Comparison of ENCODE assay signal across 8 mouse cellular contexts in genomic region chr11:94161267-94161646, GRCm38 (mm10). TPM values are rescaled to one million over a fixed set of nuclear protein-coding genes. Genes with fewer than 3 reads are reported as not detected.
DNase-seq lines count a peak whose midpoint lies in the region; ATAC-seq and TF ChIP-seq lines count a peak whose summit lies in the region.

No protein-coding gene starts in this region.

- WGBS in spleen, adult 2 months: 11% methylated on average over 9 of the region's 9 CpGs
- WGBS in heart, embryonic 12.5 days: 28% methylated on average over 9 of the region's 9 CpGs
- WGBS in kidney, embryonic 14.5 days: 42% methylated on average over 9 of the region's 9 CpGs
- WGBS in lung, adult 2 months: 16% methylated on average over 9 of the region's 9 CpGs
- 18% methylated on average over 9 of the region's 9 CpGs for WGBS in olfactory bulb, adult 2 months

- peak overlapping the region; percentile 57 for H3K4me2 ChIP-seq in heart, embryonic 12.5 days
- peak overlapping the region; percentile 29 for H3K4me2 ChIP-seq in kidney, embryonic 14.5 days (replicated peaks; ENCODE audit: low read depth, low read length)

- no peaks in the 10 kb centered on the region for H3K27me3 ChIP-seq in spleen, adult 2 months (ENCODE audit: control insufficient read depth, insufficient read depth, low read length)
- H3K27me3 ChIP-seq in heart, embryonic 12.5 days (replicated peaks): no peaks in the 10 kb centered on the region
- H3K27me3 ChIP-seq in kidney, embryonic 14.5 days (ENCODE audit: control insufficient read depth, insufficient read depth, low read length): no peaks in the 10 kb centered on the region

- H3K36me3 ChIP-seq in spleen, adult 2 months (ENCODE audit: control insufficient read depth, insufficient read depth, low read length): no peaks in the 10 kb centered on the region
- H3K36me3 ChIP-seq in heart, embryonic 12.5 days: no peaks in the 10 kb centered on the region
- no peaks in the 10 kb centered on the region for H3K36me3 ChIP-seq in kidney, embryonic 14.5 days (ENCODE audit: control insufficient read depth, insufficient read depth, low read length)

- no peak overlapping the region for H3K4me3 ChIP-seq in spleen, adult 2 months (ENCODE audit: extremely low read depth, insufficient read depth, insufficient read length)
- H3K4me3 ChIP-seq in cortical plate, adult 2 months (ENCODE audit: insufficient read depth, low read length): no peak overlapping the region; the same call in 1 of the 2 replicates
- H3K4me3 ChIP-seq in heart, embryonic 12.5 days: peak overlapping the region; percentile 15; the same call in 1 of the 2 replicates
- no peak overlapping the region; the same call in 1 of the 2 replicates for H3K4me3 ChIP-seq in kidney, embryonic 14.5 days (ENCODE audit: low read length)
- no peak overlapping the region for H3K4me3 ChIP-seq in lung, adult 2 months (replicated peaks; ENCODE audit: extremely low read depth, low read depth, low read length)
- no peak overlapping the region for H3K4me3 ChIP-seq in olfactory bulb, adult 2 months (ENCODE audit: insufficient read depth, low read depth, low read length)

- no peak for DNase-seq in spleen, adult 2 months (ENCODE audit: low read depth in 1 of 2, low spot score in 2 of 2)
- DNase-seq in spleen, adult 18-20 months: no peak
- DNase-seq in lung, adult 2 months: peak; percentile 40

- H3K9me3 ChIP-seq in heart, embryonic 12.5 days (replicated peaks): no peaks in the 10 kb centered on the region
- no peaks in the 10 kb centered on the region for H3K9me3 ChIP-seq in kidney, embryonic 14.5 days (ENCODE audit: control insufficient read depth, low read length)

- H3K27ac ChIP-seq in spleen, adult 2 months (ENCODE audit: insufficient read depth, low read length): peak overlapping the region; percentile 14; the same call in 1 of the 2 replicates
- peak overlapping the region; percentile 94 for H3K27ac ChIP-seq in cortical plate, adult 2 months (ENCODE audit: insufficient read depth, low read length)
- peak overlapping the region; percentile 56 for H3K27ac ChIP-seq in heart, embryonic 12.5 days (ENCODE audit: poor library complexity, severe bottlenecking)
- peak overlapping the region; percentile 55; the same call in 1 of the 2 replicates for H3K27ac ChIP-seq in kidney, embryonic 14.5 days (ENCODE audit: low read depth, low read length)
- H3K27ac ChIP-seq in olfactory bulb, adult 2 months (ENCODE audit: insufficient read depth, low read depth, low read length): peak overlapping the region; percentile 100

- TF ChIP-seq POLR2A in spleen, adult 2 months (IDR thresholded peaks at IDR 0.05; ENCODE audit: low read depth, low read length): no peak
- TF ChIP-seq POLR2A in cortical plate, adult 2 months (IDR thresholded peaks at IDR 0.05; ENCODE audit: extremely low read depth, insufficient read depth, low read length): peak; percentile 52; the same call in 1 of the 2 replicates
- peak; percentile 68; the same call in 1 of the 2 replicates for TF ChIP-seq POLR2A in lung, adult 2 months (IDR thresholded peaks at IDR 0.05; ENCODE audit: borderline replicate concordance, extremely low read depth, low read depth, low read length)
- TF ChIP-seq POLR2A in olfactory bulb, adult 2 months (IDR thresholded peaks at IDR 0.05; ENCODE audit: insufficient read depth, low read depth, low read length): no peak

- H3K4me1 ChIP-seq in spleen, adult 2 months (ENCODE audit: control insufficient read depth, insufficient read depth, insufficient read length): no peaks in the 10 kb centered on the region
- peaks cover 11% of the 10 kb centered on the region for H3K4me1 ChIP-seq in cortical plate, adult 2 months (ENCODE audit: control insufficient read depth, insufficient read depth, low read length)
- H3K4me1 ChIP-seq in heart, embryonic 12.5 days (replicated peaks): peaks cover 32% of the 10 kb centered on the region
- H3K4me1 ChIP-seq in kidney, embryonic 14.5 days (ENCODE audit: control insufficient read depth, insufficient read depth, low read length): peaks cover 25% of the 10 kb centered on the region
- H3K4me1 ChIP-seq in lung, adult 2 months (ENCODE audit: control insufficient read depth, insufficient read depth, low read length): peaks cover 11% of the 10 kb centered on the region; the same call in 1 of the 2 replicates
- H3K4me1 ChIP-seq in olfactory bulb, adult 2 months (ENCODE audit: control insufficient read depth, insufficient read depth, low read length): peaks cover 41% of the 10 kb centered on the region

- H3K9ac ChIP-seq in heart, embryonic 12.5 days: peak overlapping the region; percentile 31; the same call in 1 of the 2 replicates
- 0 out of 2 replicates have a peak overlapping the region, but pooled peaks have one; percentile 12 for H3K9ac ChIP-seq in kidney, embryonic 14.5 days (ENCODE audit: low read depth, low read length)

- peak; percentile 31 for ATAC-seq in heart, embryonic 12.5 days (ENCODE audit: insufficient number of reproducible peaks, low FRiP score)
- peak; percentile 21 for ATAC-seq in kidney, embryonic 14.5 days (ENCODE audit: low FRiP score, low TSS enrichment)
- ATAC-seq in erythroblast, adult 5-6 weeks (replicated peaks; ENCODE audit: low FRiP score, poor library complexity, severe bottlenecking): no peak

- no peak for TF ChIP-seq CTCF in spleen, adult 2 months (IDR thresholded peaks at IDR 0.05; ENCODE audit: extremely low read depth, insufficient read depth, insufficient read length, insufficient replicate concordance)
- no peak for TF ChIP-seq CTCF in cortical plate, adult 2 months (IDR thresholded peaks at IDR 0.05; ENCODE audit: extremely low read depth, insufficient read depth, low read length)
- no peak for TF ChIP-seq CTCF in lung, adult 2 months (IDR thresholded peaks at IDR 0.05; ENCODE audit: insufficient read depth, low read length)
- TF ChIP-seq CTCF in olfactory bulb, adult 2 months (IDR thresholded peaks at IDR 0.05; ENCODE audit: insufficient read depth, low read depth, low read length): no peak

RNA-seq across cellular contexts. Expression of gene Tob1, which starts 50.0 kb away (rescaled TPM):
- 10.2 and 11.9 TPM in 2 replicates for polyA plus RNA-seq in spleen, adult 2 months (2012; rRNA removed)
- polyA plus RNA-seq in cortical plate, adult 2 months (2012; rRNA removed): 31.6 and 33.8 TPM in 2 replicates
- 34.9 and 35.2 TPM in 2 replicates for polyA plus RNA-seq in heart, embryonic 12.5 days (2016; fragmentation: Nextera tagmentation; extraction: Ambion mirVana)
- 27.2 and 36.6 TPM in 2 replicates for polyA plus RNA-seq in kidney, embryonic 14.5 days (2014; fragmentation: Nextera tagmentation; extraction: Ambion mirVana)
- 27.9 and 37.2 TPM in 2 replicates for polyA plus RNA-seq in lung, adult 2 months (2012; rRNA removed)
- polyA plus RNA-seq in olfactory bulb, adult 2 months (2012; ENCODE audit: insufficient read depth, insufficient read length, low replicate concordance, missing spikeins): not detected in 2 replicates
- 3.5 and 6.1 TPM in 2 replicates for total RNA-seq in erythroblast, adult 5-6 weeks (2015; ENCODE audit: low replicate concordance)
- total RNA-seq in erythroblast, adult 5-6 weeks (2017; ENCODE audit: low replicate concordance): 5.3 and 7.5 TPM in 2 replicates

Comparison
In these comparisons a context has a peak if more than half of its experiments do, and no peak if none do; other contexts are left out.
1. H3K27ac ChIP-seq: peak in every context shown above with its lines; median percentile 100 in olfactory bulb, adult 2 months; 94 in cortical plate, adult 2 months; 56 in heart, embryonic 12.5 days; 55 in kidney, embryonic 14.5 days; 14 in spleen, adult 2 months.
2. POLR2A ChIP-seq: peak in cortical plate, adult 2 months (single experiment) and lung, adult 2 months (single experiment); none in spleen, adult 2 months (single experiment) and olfactory bulb, adult 2 months (single experiment).